Mouse (Mus musculus) E14TG2a.4 (cell line): ENCODE data around the gene Slc25a12.

Source experiments
- CTCF ChIP-seq: conservative IDR thresholded peaks from 2 replicates; pipeline ENCODE4 v1.5.1; 2014; ENCODE audit warnings: low read length
- NANOG ChIP-seq: IDR thresholded peaks from 2 replicates; pipeline ENCODE4 v1.6.1; 2014; ENCODE audit warnings: borderline replicate concordance, low read length, mixed read lengths
- POU5F1 ChIP-seq: IDR thresholded peaks from 2 replicates; pipeline ENCODE4 v1.6.1; 2014; ENCODE audit warnings: low read length, borderline replicate concordance

DNA sequence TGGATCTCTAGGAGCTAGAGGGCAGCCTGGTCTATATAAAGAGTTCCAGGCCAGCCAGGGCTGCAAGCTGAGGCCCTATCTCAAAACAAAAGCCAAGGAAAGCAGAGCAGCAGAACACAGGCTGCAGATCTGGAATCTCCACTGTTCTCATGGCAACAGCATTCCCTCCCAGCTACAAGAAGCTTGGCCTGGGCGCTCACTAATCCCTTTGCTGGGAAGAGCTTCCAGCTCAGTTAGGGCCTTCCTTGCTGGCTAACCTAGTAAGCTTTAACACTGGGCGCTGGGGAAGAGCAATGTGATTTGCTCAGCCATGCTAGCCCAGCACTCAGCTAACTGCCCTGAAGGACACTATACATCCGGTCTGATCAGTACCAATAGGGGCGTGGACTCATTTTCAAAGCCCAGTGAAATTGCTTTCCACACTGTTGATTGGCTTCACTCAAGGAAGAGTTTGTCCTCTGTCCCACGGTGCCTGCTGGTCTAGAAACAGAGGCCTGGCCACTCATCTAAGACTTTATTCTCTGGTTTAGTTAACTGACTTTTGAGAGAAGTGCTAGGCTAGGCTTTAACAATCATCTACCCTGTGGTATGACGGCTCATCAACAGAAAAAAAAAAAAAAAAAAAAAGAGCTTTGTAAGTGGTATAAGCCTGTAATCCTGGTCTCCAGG is 77.3 kb downstream of the Slc25a12 start:
- TF ChIP-seq CTCF (no peak), POU5F1 (no peak), NANOG (no peak)
